Mouse (Mus musculus) liver, adult 2 months (tissue): ENCODE results near the gene Nos1. TPM values are rescaled to one million over a fixed set of nuclear protein-coding genes. Genes with fewer than 3 reads are reported as not detected.
A peak's percentile ranks its signal among the peaks of the same experiment; 100 is the strongest.

Experiments used
- DNase-seq: peaks from one replicate; pipeline ENCODE4 v3.0.0-alpha.2; 2011; ENCODE audit warnings: low read depth, low spot score; ENCODE audit errors: extremely low read depth
- H3K27ac ChIP-seq: fragments of 200-500 bp; replicated peaks from 2 replicates; pipeline ENCODE4 v1.5.1; 2012; ENCODE audit warnings: low read depth, mild to moderate bottlenecking, control low read depth, inconsistent platforms, low read length; ENCODE audit not compliant: insufficient read depth
- H3K27me3 ChIP-seq: fragments of 200-500 bp; 2 replicates; pipeline ENCODE4 v1.6.1; 2012; ENCODE audit warnings: mild to moderate bottlenecking, moderate library complexity, low read length, inconsistent platforms; ENCODE audit not compliant: control insufficient read depth, insufficient read depth
- H3K36me3 ChIP-seq: fragments of 200-500 bp; 2 replicates; pipeline ENCODE4 v1.6.1; 2012; ENCODE audit warnings: low read length, inconsistent platforms; ENCODE audit not compliant: control insufficient read depth, insufficient read depth
- H3K4me1 ChIP-seq: fragments of 200-500 bp; 2 replicates; pipeline ENCODE4 v1.6.1; 2011; ENCODE audit warnings: low read length; ENCODE audit not compliant: control insufficient read depth, insufficient read depth
- H3K4me3 ChIP-seq: fragments of 200-500 bp; 2 replicates; pipeline ENCODE4 v1.5.1; 2011; ENCODE audit warnings: low read depth, mild to moderate bottlenecking, control low read depth, low read length, moderate library complexity; ENCODE audit not compliant: insufficient read depth
- H3K79me2 ChIP-seq: fragments of 200-500 bp; 2 replicates; pipeline ENCODE4 v1.6.1; 2012; ENCODE audit warnings: inconsistent platforms, mild to moderate bottlenecking, low read length, moderate library complexity; ENCODE audit not compliant: control insufficient read depth, insufficient read depth
- H3K9ac ChIP-seq: fragments of 200-500 bp; 2 replicates; pipeline ENCODE4 v1.6.1; 2012; ENCODE audit warnings: low read depth, mild to moderate bottlenecking, control low read depth, inconsistent platforms, low read length
- CTCF ChIP-seq: fragments of 200-500 bp; IDR thresholded peaks from 2 replicates; pipeline ENCODE4 v1.5.1; 2011; ENCODE audit warnings: low read depth, low read length, control low read depth
- POLR2A ChIP-seq: fragments of 200-500 bp; IDR thresholded peaks from 2 replicates; pipeline ENCODE4 v1.6.1; 2011; ENCODE audit warnings: low read length, control low read depth; ENCODE audit not compliant: insufficient read depth; ENCODE audit errors: extremely low read depth
- WGBS: fragments of 180-500 bp; shearing (Covaris S2); methylation state at CpG from one replicate; pipeline ENCODE4 v1.1.7; 2018; 5-methylcytosine and 5-hydroxymethylcytosine counted together
- polyA plus RNA-seq: library from polyadenylated mRNA; depleted of rRNA; stranded (reverse); fragments of >200 nt; gene quantifications from 2 replicates; pipeline ENCODE4 v1.2.3, GENCODE M21; 2012
- total RNA-seq: library from RNA; depleted of rRNA; stranded (reverse); fragments of >200 nt; gene quantifications from 2 replicates; pipeline ENCODE4 v1.2.3, GENCODE M21; 2014

Nos1 gene
- total and polyA plus RNA-seq, 2 experiments = 0.05 to 0.09 TPM

DNA sequence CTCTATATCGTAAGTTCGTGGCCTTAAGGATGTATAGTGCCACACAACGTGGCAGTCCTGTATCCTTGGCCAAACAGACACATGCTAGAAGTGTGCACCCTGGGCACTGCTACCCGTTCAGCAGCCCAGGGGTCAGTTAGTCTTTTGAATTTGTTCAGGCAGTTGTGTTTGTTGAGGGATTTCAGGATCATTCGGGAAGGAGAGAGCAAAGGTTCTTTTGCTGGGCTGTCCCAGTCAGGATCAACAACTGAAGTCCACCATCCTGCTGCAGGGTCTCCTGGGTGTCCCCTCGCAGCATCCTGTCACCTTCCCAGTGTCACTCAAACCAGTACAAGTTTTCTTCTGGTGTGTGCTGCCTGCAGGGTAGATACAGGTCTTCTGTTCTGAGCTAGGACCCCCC, 215.7 kb downstream of the Nos1 start:
- no peak for TF ChIP-seq CTCF
- no peak for TF ChIP-seq POLR2A
- H3K27ac ChIP-seq = peak overlapping the region; percentile 15
- H3K4me1 ChIP-seq = peaks cover 28% of the 10 kb centered on the region
- DNase-seq = peak; percentile 82
- no peak overlapping the region for H3K4me3 ChIP-seq
- no peaks in the 10 kb centered on the region for H3K27me3 ChIP-seq
- 40% methylated on average over 6 of the region's 6 CpGs for WGBS
- H3K9ac ChIP-seq = no peak overlapping the region
- peaks cover 26% of the 10 kb centered on the region; the same call in 1 of the 2 replicates for H3K36me3 ChIP-seq
- no peaks in the 10 kb centered on the region for H3K79me2 ChIP-seq

DNA sequence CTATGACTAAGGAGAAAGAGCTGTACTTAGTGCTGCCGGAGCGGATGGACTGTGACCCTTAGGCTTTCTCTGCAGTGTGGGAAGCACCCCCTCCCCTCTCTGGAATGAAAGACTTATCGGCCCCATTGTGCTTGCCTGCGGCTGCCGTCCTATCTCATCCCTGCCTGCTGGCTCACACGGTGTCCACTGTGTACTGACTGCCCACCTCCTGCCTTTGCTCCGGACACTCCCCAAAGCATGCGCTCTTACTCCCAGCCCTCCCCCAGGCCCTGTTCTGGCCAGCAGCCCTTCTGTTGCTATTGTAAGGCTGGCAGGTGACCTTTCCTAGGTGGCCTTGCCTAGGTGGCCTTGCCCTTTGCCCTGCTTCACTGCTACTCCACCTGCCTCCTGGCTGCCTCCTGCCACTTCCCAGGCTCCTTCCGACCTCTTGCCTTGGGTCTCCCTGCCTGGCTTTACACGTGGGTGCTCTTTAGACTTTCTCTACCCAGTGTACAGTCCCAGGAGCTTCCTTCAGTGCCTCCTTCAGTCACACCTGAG, 216.7 kb downstream of the Nos1 start:
- Histone ChIP-seq H3K9ac (peak overlapping the region; percentile 17), H3K27me3 (no peaks in the 10 kb centered on the region), H3K36me3 (peaks cover 21% of the 10 kb centered on the region; the same call in 1 of the 2 replicates), H3K4me1 (peaks cover 28% of the 10 kb centered on the region), H3K27ac (peak overlapping the region; percentile 35), H3K4me3 (no peak overlapping the region), H3K79me2 (no peaks in the 10 kb centered on the region)
- WGBS = 24% methylated on average over 10 of the region's 10 CpGs
- no peak for TF ChIP-seq CTCF
- no peak for TF ChIP-seq POLR2A
- DNase-seq = peak; percentile 82

DNA sequence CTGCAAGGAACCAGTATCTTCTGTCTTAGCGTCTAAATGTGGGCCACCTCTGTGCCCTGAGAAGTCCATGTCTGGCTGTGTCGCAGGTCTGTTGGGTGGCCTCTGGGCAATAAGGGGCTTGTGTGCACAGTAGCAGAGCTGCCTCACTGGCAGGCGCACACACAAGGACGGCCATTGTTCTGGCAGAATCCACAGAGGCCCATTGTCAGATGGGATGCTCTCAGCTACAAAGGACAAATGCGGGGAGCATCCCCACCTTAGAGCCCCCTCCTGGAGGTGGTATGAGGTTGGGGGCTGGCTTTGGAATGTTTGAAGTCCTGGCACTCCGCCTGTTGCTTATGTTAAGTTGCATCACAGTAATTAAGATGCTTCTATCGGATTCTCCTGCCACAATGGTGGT, 218.2 kb downstream of the Nos1 start:
- Histone ChIP-seq H3K27me3 (no peaks in the 10 kb centered on the region), H3K27ac (no peak overlapping the region), H3K79me2 (no peaks in the 10 kb centered on the region), H3K4me1 (peaks cover 26% of the 10 kb centered on the region), H3K9ac (no peak overlapping the region), H3K36me3 (peaks cover 25% of the 10 kb centered on the region; the same call in 1 of the 2 replicates), H3K4me3 (no peak overlapping the region)
- DNase-seq = no peak
- TF ChIP-seq POLR2A (no peak), CTCF (no peak)
- 80% methylated on average over 7 of the region's 7 CpGs for WGBS

DNA sequence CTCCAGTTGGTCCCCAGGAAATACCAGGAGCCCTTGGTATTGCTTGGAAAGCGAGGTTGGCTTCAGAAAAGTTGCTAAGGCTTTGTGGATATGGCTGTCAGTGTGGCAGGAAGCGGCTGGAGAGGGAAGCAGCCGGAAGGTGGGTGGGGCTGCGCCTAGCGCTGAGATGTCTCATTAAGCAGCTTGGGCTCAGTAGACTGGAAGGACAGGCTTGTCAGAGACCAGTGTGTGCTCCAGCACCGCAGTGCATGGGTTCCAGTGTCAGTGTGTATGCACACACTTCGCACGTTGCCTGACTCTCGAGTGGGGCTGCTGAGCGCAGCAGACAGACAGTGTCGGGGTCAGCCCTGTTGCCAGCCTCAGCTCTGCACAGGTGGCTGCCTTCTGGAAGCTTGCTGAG, 218.8 kb downstream of the Nos1 start:
- TF ChIP-seq CTCF (no peak), POLR2A (no peak)
- Histone ChIP-seq H3K4me1 (peaks cover 23% of the 10 kb centered on the region), H3K27ac (no peak overlapping the region), H3K9ac (no peak overlapping the region), H3K27me3 (no peaks in the 10 kb centered on the region), H3K36me3 (peaks cover 21% of the 10 kb centered on the region; the same call in 1 of the 2 replicates), H3K79me2 (no peaks in the 10 kb centered on the region), H3K4me3 (no peak overlapping the region)
- no peak for DNase-seq
- 91% methylated on average over 11 of the region's 11 CpGs for WGBS

DNA sequence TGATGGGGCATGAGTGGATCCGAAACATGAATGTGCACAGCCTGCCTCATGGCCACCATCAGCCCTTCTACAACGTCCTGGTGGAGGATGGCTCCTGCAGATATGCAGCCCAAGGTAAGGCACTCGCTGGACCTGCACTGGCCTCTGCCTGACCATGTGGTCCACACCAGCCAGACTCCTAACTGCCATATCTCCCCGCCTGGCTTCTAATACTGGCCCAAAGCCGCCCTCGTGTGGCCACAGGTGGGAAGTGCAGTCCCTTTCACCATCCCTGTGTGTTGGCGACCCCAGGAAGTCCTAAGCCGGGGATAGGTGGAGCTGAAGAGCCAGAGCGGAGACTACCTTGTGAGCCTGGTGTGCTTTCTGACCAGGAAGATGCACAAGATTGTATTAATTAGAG, 221.2 kb downstream of the Nos1 start:
- no peak for TF ChIP-seq POLR2A
- peak; percentile 94 for TF ChIP-seq CTCF
- Histone ChIP-seq H3K9ac (no peak overlapping the region), H3K79me2 (no peaks in the 10 kb centered on the region), H3K27me3 (no peaks in the 10 kb centered on the region), H3K4me3 (no peak overlapping the region), H3K36me3 (peaks cover 19% of the 10 kb centered on the region; the same call in 1 of the 2 replicates), H3K4me1 (peaks cover 8% of the 10 kb centered on the region), H3K27ac (no peak overlapping the region)
- WGBS = 36% methylated on average over 9 of the region's 9 CpGs
- DNase-seq = no peak

DNA sequence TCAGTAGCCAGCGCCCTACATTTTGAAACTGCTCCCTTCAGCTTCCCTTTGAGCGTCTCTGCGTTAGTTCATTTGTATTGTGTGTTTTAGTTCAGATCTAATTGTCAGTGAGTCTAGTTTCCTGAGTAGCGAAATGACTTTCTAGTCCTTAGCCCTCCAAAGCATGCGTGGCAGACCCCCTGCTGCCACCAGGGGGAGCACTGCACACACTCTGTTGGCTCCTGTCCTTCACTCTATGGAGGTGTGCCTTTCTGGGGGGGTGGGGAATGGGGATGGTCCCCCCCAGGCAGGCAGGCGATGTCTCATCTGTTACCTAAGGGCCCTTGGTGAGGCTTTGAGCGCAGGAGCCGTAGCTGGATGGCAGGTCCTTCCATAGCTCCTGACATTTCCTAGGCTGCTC, 223.8 kb downstream of the Nos1 start:
- Histone ChIP-seq H3K27ac (no peak overlapping the region), H3K36me3 (peaks cover 28% of the 10 kb centered on the region; the same call in 1 of the 2 replicates), H3K4me1 (no peaks in the 10 kb centered on the region), H3K9ac (no peak overlapping the region), H3K4me3 (no peak overlapping the region), H3K27me3 (no peaks in the 10 kb centered on the region), H3K79me2 (no peaks in the 10 kb centered on the region)
- TF ChIP-seq CTCF (peak; percentile 86), POLR2A (no peak)
- WGBS = 87% methylated on average over 8 of the region's 8 CpGs
- no peak for DNase-seq
